Mouse (Mus musculus) 416B (cell line): ENCODE data around the gene Surf4.

Experiments
- DNase-seq: peaks from one replicate; pipeline ENCODE4 v3.0.0; 2011; ENCODE audit warnings: low read depth

The Surf4 gene

GRCm38 (mm10) chr2:26933304-26934055 is at the start of gene Surf4, which contains the start of gene Stkld1:
Gene Surf4, minus strand, starts transcription at chr2:26933928.
Gene Stkld1, plus strand, starts transcription at chr2:26934047.
- peak; percentile 98 for DNase-seq

GRCm38 (mm10) chr2:26980361-26980760 is 46.6 kb upstream of the Surf4 start:
- DNase-seq, result no peak

- no peak for DNase-seq
Observed at GRCm38 (mm10) chr2:26973960-26974359, 40.2 kb upstream of the Surf4 start.

GRCm38 (mm10) chr2:26973116-26973515 is 39.4 kb upstream of the Surf4 start, which contains the start of gene Adamts13:
Gene Adamts13, plus strand, starts transcription at chr2:26973416.
- DNase-seq, result no peak

GRCm38 (mm10) chr2:26967262-26967661 is 33.5 kb upstream of the Surf4 start:
- DNase-seq, result peak; percentile 13

GRCm38 (mm10) chr2:26964724-26965370 is 31.1 kb upstream of the Surf4 start:
- no peak for DNase-seq

GRCm38 (mm10) chr2:26963923-26964723 is 30.4 kb upstream of the Surf4 start, which contains the start of gene Rexo4:
Gene Rexo4, minus strand, starts transcription at chr2:26964386.
- DNase-seq, result peak; percentile 97

- peak; percentile 28 for DNase-seq
Observed at GRCm38 (mm10) chr2:26960756-26961155, 27.0 kb upstream of the Surf4 start.

- DNase-seq, result no peak
Observed at GRCm38 (mm10) chr2:26957488-26957859, 23.7 kb upstream of the Surf4 start.

GRCm38 (mm10) chr2:26956811-26957487 is 23.2 kb upstream of the Surf4 start:
- no peak for DNase-seq

- no peak for DNase-seq
Observed at GRCm38 (mm10) chr2:26954735-26955395, 21.1 kb upstream of the Surf4 start.

- no peak for DNase-seq
Observed at GRCm38 (mm10) chr2:26952866-26953265, 19.1 kb upstream of the Surf4 start.

GRCm38 (mm10) chr2:26952193-26952592 is 18.5 kb upstream of the Surf4 start:
- no peak for DNase-seq

GRCm38 (mm10) chr2:26951346-26951905 is 17.7 kb upstream of the Surf4 start:
- no peak for DNase-seq

- no peak for DNase-seq
Observed at GRCm38 (mm10) chr2:26950411-26950810, 16.7 kb upstream of the Surf4 start.

- DNase-seq, result no peak
Observed at GRCm38 (mm10) chr2:26943253-26943652, 9.5 kb upstream of the Surf4 start.

GRCm38 (mm10) chr2:26941539-26941938 is 7.8 kb upstream of the Surf4 start:
- peak; percentile 91 for DNase-seq

GRCm38 (mm10) chr2:26936425-26936824 is 2.7 kb upstream of the Surf4 start:
- DNase-seq, result peak; percentile 73

GRCm38 (mm10) chr2:26935286-26935685 is 1.6 kb upstream of the Surf4 start:
- DNase-seq, result peak; percentile 68

GRCm38 (mm10) chr2:26932473-26933303 is 1.0 kb downstream of the Surf4 start:
- no peak for DNase-seq
